8 mouse cellular contexts compared by ENCODE assay signal in genomic region chr2:27125979-27126378, GRCm38 (mm10). TPM values are rescaled to one million over a fixed set of nuclear protein-coding genes. Genes with fewer than 3 reads are reported as not detected.
A peak's percentile ranks its signal among the peaks of the same experiment; 100 is the strongest.
DNase-seq lines count a peak whose midpoint lies in the region; ATAC-seq and TF ChIP-seq lines count a peak whose summit lies in the region.

No protein-coding gene starts in this region.

- H3K4me3 ChIP-seq in midbrain, embryonic 11.5 days (ENCODE audit: low read depth, low read length) = no peak overlapping the region
- no peak overlapping the region for H3K4me3 ChIP-seq in midbrain, embryonic 16.5 days (ENCODE audit: low read depth, low read length)
- no peak overlapping the region for H3K4me3 ChIP-seq in midbrain, postnatal 0 days (ENCODE audit: low read depth, low read length)

- TF ChIP-seq CTCF in midbrain, postnatal 0 days (IDR thresholded peaks at IDR 0.05) = peak; percentile 81

- intact Hi-C loops in heart, postnatal 36 days (cut with DNase I) = loop anchor here (2.0 kb wide), 3 partner anchors 83 to 111 kb away; no protein-coding TSS in a partner anchor

- peak; percentile 38 to 62 for DNase-seq in cerebellum, adult 18-20 months
- peak; percentile 88 for DNase-seq in midbrain, embryonic 11.5 days (ENCODE audit: low spot score, missing footprints)
- DNase-seq in c-Kit-negative CD71-positive TER-119-positive erythroid progenitor cells, embryonic 14.5 days (ENCODE audit: low read depth, low spot score) = peak; percentile 8
- peak; percentile 65 to 72 for DNase-seq in heart, postnatal 36 days
- DNase-seq in midbrain, postnatal 0 days (ENCODE audit: low spot score) = no peak
- DNase-seq in thymus, postnatal 14 days = peak; percentile 84

- no peaks in the 10 kb centered on the region for H3K9me3 ChIP-seq in midbrain, embryonic 11.5 days (ENCODE audit: control insufficient read depth, low read length)
- H3K9me3 ChIP-seq in midbrain, embryonic 16.5 days (replicated peaks; ENCODE audit: control insufficient read depth, low read length, poor library complexity, severe bottlenecking) = no peaks in the 10 kb centered on the region
- no peaks in the 10 kb centered on the region for H3K9me3 ChIP-seq in midbrain, postnatal 0 days (ENCODE audit: low read length)

- WGBS in midbrain, embryonic 11.5 days = 41% methylated on average over 10 of the region's 10 CpGs
- WGBS in midbrain, embryonic 16.5 days = 42% methylated on average over 10 of the region's 10 CpGs
- 48% methylated on average over 10 of the region's 10 CpGs for WGBS in midbrain, postnatal 0 days

- H3K27ac ChIP-seq in midbrain, embryonic 11.5 days (ENCODE audit: low read depth, low read length) = no peak overlapping the region
- no peak overlapping the region for H3K27ac ChIP-seq in midbrain, embryonic 16.5 days (ENCODE audit: low read length)
- H3K27ac ChIP-seq in midbrain, postnatal 0 days (ENCODE audit: low read depth, low read length) = no peak overlapping the region

- no peak overlapping the region for H3K4me2 ChIP-seq in midbrain, embryonic 11.5 days
- H3K4me2 ChIP-seq in midbrain, embryonic 16.5 days (ENCODE audit: low read length) = no peak overlapping the region
- no peak overlapping the region for H3K4me2 ChIP-seq in midbrain, postnatal 0 days (ENCODE audit: low read depth, low read length, poor library complexity, severe bottlenecking)

- no peaks in the 10 kb centered on the region for H3K27me3 ChIP-seq in midbrain, embryonic 11.5 days (ENCODE audit: control insufficient read depth, insufficient read depth, low read length)
- no peaks in the 10 kb centered on the region for H3K27me3 ChIP-seq in midbrain, embryonic 16.5 days (ENCODE audit: control insufficient read depth, insufficient read depth, low read depth, low read length)
- no peaks in the 10 kb centered on the region for H3K27me3 ChIP-seq in midbrain, postnatal 0 days (ENCODE audit: insufficient read depth, low read length)

- ATAC-seq in cerebellum, adult (ENCODE audit: insufficient number of reproducible peaks, low FRiP score, low TSS enrichment) = no peak
- no peak for ATAC-seq in midbrain, embryonic 11.5 days (ENCODE audit: low FRiP score)
- ATAC-seq in midbrain, embryonic 16.5 days = no peak
- no peak for ATAC-seq in midbrain, postnatal 0 days (ENCODE audit: low FRiP score)

- peaks cover 7% of the 10 kb centered on the region for H3K4me1 ChIP-seq in midbrain, embryonic 11.5 days (ENCODE audit: control insufficient read depth, insufficient read depth, low read length)
- peaks cover 6% of the 10 kb centered on the region for H3K4me1 ChIP-seq in midbrain, embryonic 16.5 days (ENCODE audit: control insufficient read depth, insufficient read depth, low read length)
- H3K4me1 ChIP-seq in midbrain, postnatal 0 days (ENCODE audit: insufficient read depth, low read length) = no peaks in the 10 kb centered on the region

- H3K36me3 ChIP-seq in midbrain, embryonic 11.5 days (ENCODE audit: control insufficient read depth, insufficient read depth, low read length) = no peaks in the 10 kb centered on the region
- H3K36me3 ChIP-seq in midbrain, embryonic 16.5 days (ENCODE audit: control insufficient read depth, insufficient read depth, low read length) = no peaks in the 10 kb centered on the region
- no peaks in the 10 kb centered on the region for H3K36me3 ChIP-seq in midbrain, postnatal 0 days (ENCODE audit: insufficient read depth, low read length)

- H3K9ac ChIP-seq in midbrain, embryonic 11.5 days (ENCODE audit: low read length) = no peak overlapping the region
- H3K9ac ChIP-seq in midbrain, embryonic 16.5 days (ENCODE audit: low read depth, low read length) = no peak overlapping the region
- no peak overlapping the region for H3K9ac ChIP-seq in midbrain, postnatal 0 days (replicated peaks; ENCODE audit: low read length, poor library complexity, severe bottlenecking)

RNA-seq across cellular contexts. Expression of gene Fam163b, which starts 16.3 kb away (rescaled TPM):
- 0.10 and 0.15 TPM in 2 replicates for polyA plus RNA-seq in midbrain, embryonic 11.5 days (2014; fragmentation: Nextera tagmentation; extraction: Ambion mirVana)
- 5.0 and 8.1 TPM in 2 replicates for polyA plus RNA-seq in midbrain, embryonic 16.5 days (2015; fragmentation: Nextera tagmentation; extraction: Ambion mirVana)
- under 1 TPM; 0.19 to 0.43 TPM for total RNA-seq in heart, postnatal 36 days (2021)
- 4.9 and 8.4 TPM in 2 replicates for total RNA-seq in midbrain, postnatal 0 days (2014; rRNA removed)
- 13.0 and 13.9 TPM in 2 replicates for polyA plus RNA-seq in midbrain, postnatal 0 days (2015; fragmentation: Nextera tagmentation; extraction: Ambion mirVana)

RNA-seq across cellular contexts. Expression of gene Dbh, which starts 39.1 kb away (rescaled TPM):
- polyA plus RNA-seq in midbrain, embryonic 11.5 days (2014; fragmentation: Nextera tagmentation; extraction: Ambion mirVana) = 0.48 TPM in 1 of 2 replicates, not detected in the other
- polyA plus RNA-seq in midbrain, embryonic 16.5 days (2015; fragmentation: Nextera tagmentation; extraction: Ambion mirVana) = 0.36 and 0.88 TPM in 2 replicates
- 1 to 10 TPM; 1.4 to 2.4 TPM for total RNA-seq in heart, postnatal 36 days (2021)
- 4.2 and 12.3 TPM in 2 replicates for total RNA-seq in midbrain, postnatal 0 days (2014; rRNA removed)
- 0.21 and 0.45 TPM in 2 replicates for polyA plus RNA-seq in midbrain, postnatal 0 days (2015; fragmentation: Nextera tagmentation; extraction: Ambion mirVana)

RNA-seq across cellular contexts. Expression of gene Adamtsl2, which starts 46.8 kb away (rescaled TPM):
- 3.9 and 5.9 TPM in 2 replicates for polyA plus RNA-seq in midbrain, embryonic 11.5 days (2014; fragmentation: Nextera tagmentation; extraction: Ambion mirVana)
- 10.6 and 10.8 TPM in 2 replicates for polyA plus RNA-seq in midbrain, embryonic 16.5 days (2015; fragmentation: Nextera tagmentation; extraction: Ambion mirVana)
- 10 to 100 TPM; 20.3 to 21.4 TPM for total RNA-seq in heart, postnatal 36 days (2021)
- total RNA-seq in midbrain, postnatal 0 days (2014; rRNA removed) = 14.3 and 17.0 TPM in 2 replicates
- polyA plus RNA-seq in midbrain, postnatal 0 days (2015; fragmentation: Nextera tagmentation; extraction: Ambion mirVana) = 7.3 and 9.3 TPM in 2 replicates

RNA-seq across cellular contexts. Expression of gene Mymk, which starts 54.0 kb away (rescaled TPM):
- not detected in 2 replicates for polyA plus RNA-seq in midbrain, embryonic 11.5 days (2014; fragmentation: Nextera tagmentation; extraction: Ambion mirVana)
- 0.24 TPM in 1 of 2 replicates, not detected in the other for polyA plus RNA-seq in midbrain, embryonic 16.5 days (2015; fragmentation: Nextera tagmentation; extraction: Ambion mirVana)
- total RNA-seq in heart, postnatal 36 days (2021) = not detected
- total RNA-seq in midbrain, postnatal 0 days (2014; rRNA removed) = 0.16 TPM in 1 of 2 replicates, not detected in the other
- 0.15 TPM in 1 of 2 replicates, not detected in the other for polyA plus RNA-seq in midbrain, postnatal 0 days (2015; fragmentation: Nextera tagmentation; extraction: Ambion mirVana)
